Mouse (Mus musculus): ENCODE measurements around the gene Adgrl1.
A peak's percentile ranks its signal among the peaks of the same experiment; 100 is the strongest.

The Adgrl1 gene

DNA sequence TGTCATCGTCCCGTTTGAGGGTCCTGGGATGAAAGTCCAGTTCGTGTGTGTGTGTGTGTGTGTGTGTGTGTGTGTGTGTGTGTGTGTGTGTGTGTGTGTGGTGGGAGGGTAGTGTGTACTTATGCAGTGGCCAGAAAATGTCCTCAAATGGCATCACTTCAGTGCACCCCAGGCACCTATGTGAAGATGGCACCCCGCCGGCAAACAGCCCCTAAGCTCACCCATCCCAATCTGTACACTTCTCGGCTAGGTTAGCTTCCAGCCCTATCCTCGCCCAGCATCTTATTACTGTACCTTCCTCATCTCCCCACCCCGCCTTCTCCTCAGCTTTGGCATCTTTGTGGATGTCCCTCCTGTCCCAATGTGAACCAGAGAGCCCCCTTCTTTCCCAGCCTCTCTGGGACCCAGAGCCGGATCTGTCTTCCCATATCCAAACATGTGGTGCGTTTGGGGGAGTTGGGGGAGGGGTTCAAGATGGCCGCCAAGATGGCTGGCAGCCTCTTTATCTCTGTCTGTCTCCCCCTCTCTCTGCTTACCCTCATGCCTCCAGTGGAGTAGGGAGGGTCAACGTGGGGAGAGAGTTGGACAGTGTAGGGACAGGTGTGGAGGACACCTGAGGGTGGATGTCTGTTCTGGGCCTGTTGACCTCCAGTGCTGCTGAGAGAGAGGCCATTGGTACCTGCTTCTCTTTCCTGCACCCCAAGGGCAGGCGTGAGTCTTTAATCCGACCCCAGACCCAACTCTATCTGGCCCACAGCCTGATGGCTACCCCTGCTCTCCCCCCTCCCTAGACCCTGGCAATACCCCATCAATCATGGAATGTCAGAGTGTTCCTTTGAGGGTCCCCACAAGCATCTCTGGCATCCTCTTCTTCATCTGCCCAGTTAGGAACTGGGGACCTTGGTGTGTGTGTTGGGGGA is 1.9 kb downstream of the Adgrl1 start:
- no peak for DNase-seq (ENCODE audit: low spot score in 2 of 2)

DNA sequence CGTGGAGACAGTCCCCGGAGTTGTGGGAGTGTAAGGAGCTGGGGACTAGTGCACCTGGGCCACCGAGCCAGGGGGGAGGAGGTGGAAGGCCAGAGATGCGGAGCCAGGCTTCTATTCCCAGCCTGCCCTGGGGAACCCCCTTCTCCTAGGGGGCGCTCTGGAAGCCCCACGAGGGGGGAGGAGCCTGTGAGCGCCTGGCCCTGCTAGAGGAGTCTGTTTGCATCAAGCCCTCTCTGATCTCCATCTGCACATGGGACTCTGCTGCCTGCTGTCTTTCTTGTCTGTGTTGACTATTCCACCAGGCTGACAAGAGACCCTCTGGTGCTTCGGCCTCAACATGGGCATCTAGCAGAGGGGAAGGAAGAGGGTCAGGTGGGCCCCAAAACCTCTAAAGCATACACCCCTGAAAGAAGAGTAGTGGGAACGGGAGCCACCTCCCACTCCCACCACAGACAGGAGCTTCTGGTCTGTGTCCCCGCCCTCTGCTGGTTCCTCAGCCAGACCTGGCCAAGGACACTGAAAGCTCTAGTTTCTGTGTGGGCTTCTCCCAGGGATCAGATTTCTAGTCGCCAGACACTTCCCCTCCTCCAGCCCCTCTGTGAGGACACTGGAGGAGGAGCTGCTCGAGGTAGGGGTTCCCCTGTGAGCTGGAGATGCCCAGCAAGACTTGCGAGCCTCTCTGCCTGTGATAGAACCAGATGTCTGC is 3.2 kb downstream of the Adgrl1 start:
- peak in 1 of 2 experiments; percentile 22 for DNase-seq (ENCODE audit: low spot score in 2 of 2)

DNA sequence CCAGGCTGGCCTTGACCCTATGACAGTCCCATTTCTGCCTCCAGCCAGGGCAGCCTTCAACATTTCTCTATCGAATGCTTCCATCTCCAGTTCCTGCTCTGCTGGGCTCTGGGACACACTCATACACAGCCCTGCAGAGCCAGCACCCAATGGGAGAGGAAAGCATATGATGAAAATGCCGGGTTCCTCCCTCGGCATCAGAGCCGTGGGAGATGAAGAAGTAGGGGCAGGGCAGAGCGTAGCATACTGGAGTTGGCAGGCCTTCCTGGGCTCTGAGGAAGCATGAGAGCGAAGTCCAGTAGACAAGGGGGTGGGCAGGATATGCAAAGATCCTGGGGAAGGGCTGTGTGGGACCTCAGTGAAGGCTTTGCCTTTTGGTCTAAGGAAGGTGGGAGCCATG is 8.7 kb downstream of the Adgrl1 start:
- no peak for DNase-seq (ENCODE audit: low spot score in 2 of 2)

- DNase-seq (ENCODE audit: low spot score in 2 of 2) = no peak
Observed at GRCm38 (mm10) chr8:83909311-83909710, 9.4 kb downstream of the Adgrl1 start.

DNA sequence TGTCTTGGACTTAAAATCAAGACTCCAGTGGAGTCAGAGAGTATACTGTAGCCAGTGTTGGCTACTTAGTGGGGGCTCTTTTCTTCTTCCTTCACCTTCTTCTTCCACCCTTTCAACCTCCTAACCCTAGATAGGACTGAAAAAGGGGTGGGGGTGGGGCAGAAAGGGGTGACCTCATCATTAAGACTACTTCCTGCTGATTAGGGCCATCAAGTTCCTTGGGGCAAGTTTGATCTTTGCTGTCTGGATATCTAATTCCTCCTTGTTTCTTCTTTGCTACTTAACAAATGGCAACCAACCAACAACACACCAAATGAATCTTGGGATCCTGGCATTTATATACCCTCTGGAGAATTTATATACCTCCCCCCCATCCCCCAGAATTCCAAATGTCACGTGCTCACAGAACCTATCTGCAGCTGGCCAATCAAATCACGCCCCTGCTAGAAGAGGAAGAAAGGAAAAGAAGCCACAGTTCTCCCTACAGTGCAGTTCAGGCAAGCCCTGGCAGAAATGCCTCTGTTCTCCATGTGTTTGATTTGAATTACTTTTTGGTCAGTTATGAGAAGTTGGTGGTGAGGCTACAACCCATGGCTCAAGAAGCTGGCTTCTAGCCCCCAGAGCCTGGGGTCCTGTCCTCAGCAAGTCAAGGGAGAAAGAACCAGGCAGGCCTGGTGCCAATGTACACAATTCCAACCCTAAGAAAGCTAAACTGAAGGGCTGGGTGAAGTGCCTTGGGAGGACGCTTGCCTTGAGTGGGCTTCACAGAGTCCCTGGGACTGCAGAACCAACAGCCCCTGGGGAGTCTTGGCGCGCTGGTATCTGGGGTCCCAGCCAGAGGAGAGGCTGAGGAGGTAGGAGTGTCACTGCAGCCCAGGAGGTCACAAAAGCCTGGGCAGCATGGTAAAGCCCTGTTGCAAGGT is 12.2 kb downstream of the Adgrl1 start:
- DNase-seq (ENCODE audit: low spot score in 2 of 2) = no peak

DNA sequence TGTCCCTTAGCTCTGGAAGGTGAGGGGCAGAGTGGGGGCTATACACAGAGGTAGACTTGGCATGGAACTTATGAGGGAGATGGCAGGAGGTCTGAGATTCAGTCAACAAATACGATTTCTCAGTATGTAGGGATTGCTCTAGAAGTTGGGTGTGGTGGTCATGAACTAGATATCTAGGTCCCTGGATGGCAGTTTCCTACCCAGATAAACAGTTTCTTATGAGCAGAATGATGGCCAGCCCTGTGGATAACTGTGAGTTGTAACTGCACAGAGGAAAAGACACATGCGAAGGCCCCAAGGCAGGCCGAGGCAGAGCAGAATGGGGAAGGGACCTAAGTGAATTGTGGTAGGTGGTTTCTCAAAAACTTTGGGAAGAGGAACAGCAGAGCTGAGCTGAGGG is 14.3 kb downstream of the Adgrl1 start:
- no peak for DNase-seq (ENCODE audit: low spot score in 2 of 2)

DNA sequence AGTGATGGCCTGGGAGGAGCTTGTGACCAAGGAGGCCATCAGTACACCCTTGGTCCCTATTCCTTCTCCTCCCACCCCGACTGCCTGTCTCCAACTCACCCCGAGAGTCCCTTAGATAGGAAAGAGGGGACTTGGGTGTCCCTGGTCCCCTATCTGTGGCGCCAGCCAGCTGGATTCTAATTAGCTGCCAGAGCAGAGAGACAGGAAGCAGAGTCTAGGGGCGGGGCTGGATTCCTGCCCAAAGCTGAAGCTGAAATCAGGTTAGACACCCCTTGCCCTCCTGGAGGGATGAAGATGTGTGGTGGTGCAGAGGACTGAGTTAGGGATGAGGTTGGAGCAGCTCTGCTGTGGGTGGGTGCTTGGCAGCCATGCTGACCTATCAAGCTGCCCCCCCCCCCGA is 15.0 kb downstream of the Adgrl1 start:
- DNase-seq (ENCODE audit: low spot score in 2 of 2) = no peak

DNA sequence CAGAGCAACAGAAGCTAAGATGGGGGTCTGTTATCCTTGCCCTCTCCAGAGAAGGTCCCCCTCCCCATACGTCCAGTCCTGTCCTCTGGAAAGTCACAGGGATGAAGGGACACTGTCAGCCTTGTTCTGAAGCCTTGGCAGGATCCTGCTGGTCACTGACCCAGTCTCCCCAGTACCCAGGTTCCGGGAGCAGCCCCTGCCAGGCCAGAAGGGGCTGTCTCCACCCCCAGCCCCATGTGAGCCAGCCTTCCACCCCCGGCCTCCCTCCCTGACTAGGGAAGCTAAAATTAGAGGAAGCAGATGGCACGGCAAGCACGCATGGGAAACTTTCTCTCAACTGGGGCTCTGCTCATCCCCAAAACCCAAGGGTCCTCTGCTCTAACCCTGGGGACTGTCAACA is 16.1 kb downstream of the Adgrl1 start:
- no peak for DNase-seq (ENCODE audit: low spot score in 2 of 2)

DNA sequence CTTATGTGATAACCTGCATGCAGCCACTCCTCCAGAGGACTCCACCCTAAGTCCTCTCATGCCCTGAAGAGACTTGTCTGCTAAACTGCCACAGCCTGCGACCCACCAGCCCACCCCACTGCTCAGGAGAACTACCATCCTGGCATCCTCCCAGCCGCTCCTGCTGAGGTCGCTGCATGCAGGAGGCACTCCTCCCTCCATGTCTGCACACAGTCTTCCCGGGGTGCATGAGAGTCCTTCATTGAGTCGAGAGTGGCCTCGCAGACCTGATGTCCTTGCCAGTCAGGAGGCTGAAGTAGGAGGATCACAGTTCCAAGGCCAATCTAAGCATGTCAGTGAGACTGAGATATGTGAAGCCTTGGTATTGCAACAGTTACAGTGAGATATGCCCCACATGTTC is 17.7 kb downstream of the Adgrl1 start:
- DNase-seq (ENCODE audit: low spot score in 2 of 2) = no peak

GRCm38 (mm10) chr8:83921558-83921957 is 21.7 kb downstream of the Adgrl1 start:
- peak; percentile 46 to 56 for DNase-seq (ENCODE audit: low spot score in 2 of 2)

GRCm38 (mm10) chr8:83922727-83923126 is 22.8 kb downstream of the Adgrl1 start:
- DNase-seq (ENCODE audit: low spot score in 2 of 2) = no peak

GRCm38 (mm10) chr8:83924585-83924984 is 24.7 kb downstream of the Adgrl1 start:
- DNase-seq (ENCODE audit: low spot score in 2 of 2) = no peak

DNA sequence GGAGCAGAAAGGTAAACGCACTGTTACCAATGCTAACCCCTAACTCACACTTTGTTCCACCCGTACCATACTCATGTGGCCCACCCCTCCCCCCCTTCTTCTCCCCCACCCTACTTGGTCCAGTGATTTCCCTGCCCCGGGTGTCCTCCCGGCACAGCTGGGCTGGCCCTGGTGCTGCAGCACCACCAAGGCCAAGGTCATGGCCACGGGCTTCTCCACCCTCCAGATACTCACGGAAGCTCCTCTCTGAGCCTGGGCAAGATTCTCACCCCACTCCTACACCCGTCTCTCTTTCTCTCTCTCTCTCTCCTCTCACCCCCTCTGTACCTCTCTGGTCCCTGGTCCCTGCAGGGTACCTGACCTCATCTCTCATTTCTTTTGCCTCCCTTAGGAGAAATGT is 26.4 kb downstream of the Adgrl1 start:
- DNase-seq (ENCODE audit: low spot score in 2 of 2) = no peak

- DNase-seq (ENCODE audit: low spot score in 2 of 2) = no peak
Observed at GRCm38 (mm10) chr8:83934222-83934621, 34.3 kb downstream of the Adgrl1 start.

- no peak for DNase-seq (ENCODE audit: low spot score in 2 of 2)
Observed at GRCm38 (mm10) chr8:83934994-83935393, 35.1 kb downstream of the Adgrl1 start.

GRCm38 (mm10) chr8:83935435-83935834 is 35.5 kb downstream of the Adgrl1 start:
- no peak for DNase-seq (ENCODE audit: low spot score in 2 of 2)

GRCm38 (mm10) chr8:83937645-83938044 is 37.7 kb downstream of the Adgrl1 start:
- no peak for DNase-seq (ENCODE audit: low spot score in 2 of 2)

DNA sequence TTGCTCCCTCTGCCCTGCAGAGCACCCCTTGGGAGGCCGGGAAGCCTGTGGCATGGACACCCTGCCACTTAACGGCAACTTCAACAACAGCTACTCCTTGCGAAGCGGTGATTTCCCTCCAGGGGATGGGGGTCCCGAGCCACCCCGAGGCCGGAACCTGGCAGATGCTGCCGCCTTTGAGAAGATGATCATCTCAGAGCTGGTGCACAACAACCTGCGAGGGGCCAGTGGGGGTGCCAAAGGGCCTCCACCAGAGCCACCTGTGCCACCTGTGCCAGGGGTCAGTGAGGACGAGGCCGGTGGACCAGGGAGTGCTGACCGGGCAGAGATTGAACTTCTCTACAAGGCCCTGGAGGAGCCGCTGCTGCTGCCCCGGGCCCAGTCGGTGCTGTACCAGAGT is 38.4 kb downstream of the Adgrl1 start:
- DNase-seq (ENCODE audit: low spot score in 2 of 2) = no peak

DNA sequence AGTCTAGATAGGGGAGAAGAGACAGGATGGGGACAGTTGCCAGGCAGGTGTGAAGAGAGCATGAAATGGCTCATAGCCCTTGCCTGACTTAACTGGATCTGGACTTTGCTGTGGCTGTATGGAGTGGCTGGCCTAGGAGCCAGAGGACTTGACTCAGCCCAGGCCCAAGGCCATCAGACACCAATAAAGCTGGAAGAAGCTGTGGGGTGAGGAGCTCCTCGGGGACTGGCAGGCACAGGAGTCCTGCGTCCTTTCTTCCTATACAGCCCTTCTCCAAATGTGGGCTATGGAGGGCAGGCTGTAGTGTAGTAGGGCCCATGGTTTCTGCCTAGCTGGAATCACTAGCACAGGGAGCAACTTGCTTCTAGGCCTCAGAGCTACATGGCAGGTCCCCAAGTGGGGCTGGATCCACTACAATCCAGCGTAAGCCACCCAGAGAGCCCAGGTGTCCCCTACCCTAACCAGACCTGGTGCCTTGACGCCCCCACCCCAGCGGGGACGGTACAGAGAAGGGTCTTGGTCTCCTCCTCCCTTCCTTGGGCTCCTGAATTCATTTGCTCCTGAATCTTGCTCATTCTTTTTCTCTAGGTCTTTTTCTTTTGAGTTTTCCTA is 41.3 kb downstream of the Adgrl1 start:
- no peak for DNase-seq (ENCODE audit: low spot score in 2 of 2)

- DNase-seq (ENCODE audit: low spot score in 2 of 2) = no peak
Observed at GRCm38 (mm10) chr8:83942446-83942845, 42.5 kb downstream of the Adgrl1 start.

GRCm38 (mm10) chr8:83945540-83945939 is 45.6 kb downstream of the Adgrl1 start:
- no peak for DNase-seq (ENCODE audit: low spot score in 2 of 2)

DNA sequence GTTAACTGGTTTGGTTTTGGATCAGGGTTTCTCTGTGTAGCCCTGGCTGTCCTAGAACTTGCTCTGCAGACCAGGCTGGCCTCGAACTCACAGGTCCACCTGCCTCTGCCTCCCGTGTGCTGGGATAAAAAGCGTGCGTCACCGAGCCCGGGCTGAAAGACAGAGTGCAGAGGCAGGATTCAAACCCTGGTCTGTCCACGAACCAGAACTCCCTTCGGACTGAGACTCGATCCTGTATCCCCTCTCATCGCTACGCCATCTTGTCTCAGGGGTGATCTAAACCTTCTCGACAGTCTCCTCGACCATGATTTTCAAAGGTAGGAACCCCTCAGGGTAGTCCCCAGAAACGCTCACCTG is 54.8 kb downstream of the Adgrl1 start:
- DNase-seq (ENCODE audit: low spot score in 2 of 2) = no peak

All from spleen, postnatal 36 days (tissue).